Mouse (Mus musculus) cerebellum, postnatal 10 days (tissue): ENCODE results near the gene Igfbp7.

ENCODE experiments used
- DNase-seq, 2 experiments: peaks; one replicate each; pipeline ENCODE4 v3.0.0; 2021; ENCODE audit warnings: mixed read lengths in 2 of 2

Gene Igfbp7

GRCm38 (mm10) chr5:77404941-77405340, 2.9 kb downstream of the Igfbp7 start:
- DNase-seq: no peak

- DNase-seq: no peak
Observed at GRCm38 (mm10) chr5:77402901-77403300, 4.9 kb downstream of the Igfbp7 start.

- DNase-seq: no peak
Observed at GRCm38 (mm10) chr5:77402137-77402536, 5.7 kb downstream of the Igfbp7 start.

- DNase-seq: peak; percentile 34 to 66
Observed at GRCm38 (mm10) chr5:77400823-77401222, 7.0 kb downstream of the Igfbp7 start.

- DNase-seq: no peak
Observed at GRCm38 (mm10) chr5:77400151-77400550, 7.7 kb downstream of the Igfbp7 start.

- DNase-seq: peak; percentile 11 to 19
Observed at GRCm38 (mm10) chr5:77399076-77399475, 8.8 kb downstream of the Igfbp7 start.

- no peak for DNase-seq
Observed at GRCm38 (mm10) chr5:77398285-77399057, 9.4 kb downstream of the Igfbp7 start.

- DNase-seq: no peak
Observed at GRCm38 (mm10) chr5:77393990-77394618, 13.7 kb downstream of the Igfbp7 start.

- no peak for DNase-seq
Observed at GRCm38 (mm10) chr5:77393094-77393619, 14.7 kb downstream of the Igfbp7 start.

GRCm38 (mm10) chr5:77390272-77390671, 17.6 kb downstream of the Igfbp7 start:
- DNase-seq: no peak

GRCm38 (mm10) chr5:77388359-77388758, 19.5 kb downstream of the Igfbp7 start:
- DNase-seq: no peak

GRCm38 (mm10) chr5:77387414-77387704, 20.5 kb downstream of the Igfbp7 start:
- DNase-seq: no peak

GRCm38 (mm10) chr5:77386596-77387413, 21.0 kb downstream of the Igfbp7 start:
- DNase-seq: no peak

- DNase-seq: no peak
Observed at GRCm38 (mm10) chr5:77385900-77386595, 21.8 kb downstream of the Igfbp7 start.

GRCm38 (mm10) chr5:77385221-77385620, 22.6 kb downstream of the Igfbp7 start:
- no peak for DNase-seq

GRCm38 (mm10) chr5:77384724-77385123, 23.1 kb downstream of the Igfbp7 start:
- DNase-seq: no peak

GRCm38 (mm10) chr5:77383799-77384554, 23.9 kb downstream of the Igfbp7 start:
- no peak for DNase-seq

GRCm38 (mm10) chr5:77381686-77382085, 26.2 kb downstream of the Igfbp7 start:
- DNase-seq: no peak

GRCm38 (mm10) chr5:77381283-77381682, 26.6 kb downstream of the Igfbp7 start:
- no peak for DNase-seq

GRCm38 (mm10) chr5:77380321-77380901, 27.4 kb downstream of the Igfbp7 start:
- peak in 1 of 2 experiments; percentile 10 for DNase-seq

- DNase-seq: no peak
Observed at GRCm38 (mm10) chr5:77379434-77380135, 28.3 kb downstream of the Igfbp7 start.
